In genomic region chr4:148287476-148288054, GRCm38 (mm10) we compare ENCODE assay signal across 7 mouse cellular contexts. TPM values are rescaled to one million over a fixed set of nuclear protein-coding genes. Genes with fewer than 3 reads are reported as not detected.
DNase-seq lines count a peak whose midpoint lies in the region; ATAC-seq lines count a peak whose summit lies in the region.

Disp3 (minus strand) TSS chr4:148287965.

- DNase-seq in lung, postnatal 14 days, result no peak
- DNase-seq in left cerebral cortex, postnatal 10 days (ENCODE audit: extremely low spot score in 1 of 2, low spot score in 2 of 2), result no peak

- H3K27ac ChIP-seq in lung, embryonic 15.5 days, result no peak within 1 kb of the TSS
- peak within 1 kb of the TSS; percentile 79 for H3K27ac ChIP-seq in forebrain, embryonic 16.5 days (ENCODE audit: low read length)
- H3K27ac ChIP-seq in neural tube, embryonic 14.5 days (ENCODE audit: low read depth, low read length), result peak within 1 kb of the TSS; percentile 82

- peaks cover 45% of the 10 kb centered on the region for H3K27me3 ChIP-seq in lung, embryonic 15.5 days
- no peaks in the 10 kb centered on the region for H3K27me3 ChIP-seq in forebrain, embryonic 16.5 days (replicated peaks; ENCODE audit: control insufficient read depth, insufficient read depth, low read length)
- no peaks in the 10 kb centered on the region for H3K27me3 ChIP-seq in neural tube, embryonic 14.5 days (ENCODE audit: control insufficient read depth, insufficient read depth, low read length)

- H3K4me1 ChIP-seq in lung, embryonic 15.5 days, result peaks cover 10% of the 10 kb centered on the region; the same call in 1 of the 2 replicates
- H3K4me1 ChIP-seq in forebrain, embryonic 16.5 days (replicated peaks; ENCODE audit: control insufficient read depth, insufficient read depth, low read length), result peaks cover 56% of the 10 kb centered on the region
- peaks cover 37% of the 10 kb centered on the region for H3K4me1 ChIP-seq in neural tube, embryonic 14.5 days (ENCODE audit: control insufficient read depth, insufficient read depth, low read length)

- intact Hi-C loops in left cerebral cortex, postnatal 10 days (cut with DNase I), result loop anchor here (5.0 kb wide), 2 partner anchors 115 to 145 kb away; no protein-coding TSS in a partner anchor

- H3K36me3 ChIP-seq in lung, embryonic 15.5 days, result no peaks in the 10 kb centered on the region
- no peaks in the 10 kb centered on the region for H3K36me3 ChIP-seq in forebrain, embryonic 16.5 days (ENCODE audit: control insufficient read depth, insufficient read depth)
- no peaks in the 10 kb centered on the region for H3K36me3 ChIP-seq in neural tube, embryonic 14.5 days (ENCODE audit: control insufficient read depth, insufficient read depth, low read length)

- peak within 1 kb of the TSS; percentile 35 for H3K4me3 ChIP-seq in lung, embryonic 15.5 days
- H3K4me3 ChIP-seq in forebrain, embryonic 16.5 days (replicated peaks; ENCODE audit: low read length), result peak within 1 kb of the TSS; percentile 75
- peak within 1 kb of the TSS; percentile 51 for H3K4me3 ChIP-seq in neural tube, embryonic 14.5 days (ENCODE audit: low read depth, low read length)

- H3K4me2 ChIP-seq in lung, embryonic 15.5 days, result peak within 1 kb of the TSS; percentile 71
- peak within 1 kb of the TSS; percentile 72 for H3K4me2 ChIP-seq in forebrain, embryonic 16.5 days (ENCODE audit: low read length)
- peak within 1 kb of the TSS; percentile 92 for H3K4me2 ChIP-seq in neural tube, embryonic 14.5 days (ENCODE audit: low read depth, low read length)

- H3K9ac ChIP-seq in lung, embryonic 15.5 days, result no peak within 1 kb of the TSS
- H3K9ac ChIP-seq in forebrain, embryonic 16.5 days (replicated peaks; ENCODE audit: low read depth, low read length), result peak within 1 kb of the TSS; percentile 88
- H3K9ac ChIP-seq in neural tube, embryonic 14.5 days (replicated peaks; ENCODE audit: low read depth, low read length), result peak within 1 kb of the TSS; percentile 83

- WGBS in lung, embryonic 15.5 days, result under 1% methylated on average over 52 of the region's 54 CpGs
- 0% methylated on average over 48 of the region's 54 CpGs for WGBS in forebrain, embryonic 16.5 days
- WGBS in neural tube, embryonic 14.5 days, result under 1% methylated on average over 44 of the region's 54 CpGs

- no peaks in the 10 kb centered on the region for H3K9me3 ChIP-seq in lung, embryonic 15.5 days
- no peaks in the 10 kb centered on the region for H3K9me3 ChIP-seq in forebrain, embryonic 16.5 days (ENCODE audit: control insufficient read depth, low read length)
- no peaks in the 10 kb centered on the region for H3K9me3 ChIP-seq in neural tube, embryonic 14.5 days (ENCODE audit: control insufficient read depth, low read length)

- ATAC-seq in lung, embryonic 15.5 days (ENCODE audit: borderline replicate concordance, extremely low read depth, low FRiP score, low TSS enrichment), result peak; percentile 32; the same call in 1 of the 2 replicates
- peak; percentile 49 for ATAC-seq in forebrain, embryonic 16.5 days
- ATAC-seq in neural tube, embryonic 14.5 days (ENCODE audit: low read depth), result peak; percentile 65
- no peak for ATAC-seq in megakaryocyte progenitor cell, adult 5-6 weeks (replicated peaks; ENCODE audit: poor library complexity)
- ATAC-seq in granulocyte monocyte progenitor cell, adult 5-6 weeks (replicated peaks; ENCODE audit: poor library complexity, severe bottlenecking), result no peak

RNA-seq across cellular contexts. Expression of gene Disp3, which starts in this region (rescaled TPM):
- polyA plus RNA-seq in lung, embryonic 15.5 days (2015; fragmentation: Nextera tagmentation; extraction: Ambion mirVana), result 0.10 and 0.14 TPM in 2 replicates
- polyA plus RNA-seq in forebrain, embryonic 16.5 days (2015; fragmentation: Nextera tagmentation; extraction: Ambion mirVana), result 11.8 and 12.2 TPM in 2 replicates
- 10 to 100 TPM; 19.2 to 20.4 TPM for total RNA-seq in left cerebral cortex, postnatal 10 days (2021)
- 19.5 and 19.9 TPM in 2 replicates for polyA plus RNA-seq in neural tube, embryonic 14.5 days (2014; fragmentation: Nextera tagmentation; extraction: Ambion mirVana)
- not detected in 2 replicates for total RNA-seq in megakaryocyte progenitor cell, adult 5-6 weeks (2015)
- not detected in 2 replicates for total RNA-seq in megakaryocyte progenitor cell, adult 5-6 weeks (2017)
- not detected in 2 replicates for total RNA-seq in granulocyte monocyte progenitor cell, adult 5-6 weeks (2014; fragmentation: Nextera tagmentation)
- not detected in 2 replicates for total RNA-seq in granulocyte monocyte progenitor cell, adult 5-6 weeks (2017)

Comparison
In these comparisons a context has a peak if more than half of its experiments do, and no peak if none do; other contexts are left out.
1. RNA of gene Disp3 (total RNA-seq): 19.2 to 20.4 TPM in left cerebral cortex, postnatal 10 days; not detected in megakaryocyte progenitor cell, adult 5-6 weeks and not detected in granulocyte monocyte progenitor cell, adult 5-6 weeks; every median in the first group is over 10 times any median in the second.
2. RNA of gene Disp3 (polyA plus RNA-seq): 19.5 to 19.9 TPM in neural tube, embryonic 14.5 days and 11.8 to 12.2 TPM in forebrain, embryonic 16.5 days; 0.10 to 0.14 TPM in lung, embryonic 15.5 days; every median in the first group is over 10 times any median in the second.
3. Peak in ATAC-seq, H3K4me3 ChIP-seq and H3K4me2 ChIP-seq in lung, embryonic 15.5 days; RNA of the gene not detected or under 1 TPM.
4. ATAC-seq: peak in forebrain, embryonic 16.5 days (single experiment) and neural tube, embryonic 14.5 days (single experiment); none in megakaryocyte progenitor cell, adult 5-6 weeks (single experiment) and granulocyte monocyte progenitor cell, adult 5-6 weeks (single experiment).
5. Peak in every context shown above with its lines, with median percentiles within 50 percentile points of each other: H3K4me2 ChIP-seq and H3K4me3 ChIP-seq.